Mouse (Mus musculus) lung, postnatal 14 days (tissue): ENCODE measurements around the gene Dgcr8.

Experiments
- DNase-seq: peaks from one replicate; pipeline ENCODE4 v3.0.0; 2021

Gene Dgcr8

DNA sequence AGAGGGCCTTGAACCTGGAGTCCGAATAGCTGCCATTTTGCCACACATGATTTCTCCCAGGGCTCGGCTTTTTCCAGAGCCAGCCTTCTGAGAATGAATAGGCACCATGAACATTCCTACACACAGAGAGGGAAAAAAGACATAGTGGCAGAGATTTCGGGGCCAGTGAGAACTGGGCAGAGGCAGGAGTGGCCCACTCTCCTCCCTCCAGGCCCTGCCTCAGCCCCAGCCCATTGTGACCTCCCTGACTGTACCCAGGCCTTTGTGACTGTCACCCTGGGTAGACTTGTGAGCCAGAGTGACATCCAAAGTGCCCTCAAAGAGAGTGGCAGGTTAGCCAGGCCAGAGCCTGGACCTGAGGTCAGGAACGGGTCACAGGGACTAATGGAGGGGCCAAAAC is 71.5 kb downstream of the Dgcr8 start, which contains the start of gene Ccdc188:
Gene Ccdc188, plus strand, starts transcription at position 301 of the 400 bp plus-strand sequence.
- DNase-seq: no peak

DNA sequence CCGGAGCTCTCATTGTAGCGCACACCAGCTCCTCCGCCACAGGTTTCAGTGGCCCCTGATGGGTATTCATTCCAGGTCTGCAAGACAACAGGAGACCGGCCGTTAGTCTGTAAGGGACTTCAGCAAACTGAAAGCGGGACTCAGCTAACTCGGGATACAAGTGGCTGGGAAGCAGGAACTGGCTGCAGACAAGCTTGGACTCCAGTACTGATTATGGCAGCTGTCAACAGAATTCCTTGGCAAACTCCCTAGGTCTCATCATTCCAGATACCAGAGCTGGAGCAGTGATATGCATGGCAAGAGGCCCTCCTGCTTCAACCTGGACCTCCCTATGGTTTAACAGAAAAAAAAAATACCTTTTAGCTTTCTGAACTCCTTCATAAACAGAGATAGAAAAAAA is 74.2 kb downstream of the Dgcr8 start:
- no peak for DNase-seq

DNA sequence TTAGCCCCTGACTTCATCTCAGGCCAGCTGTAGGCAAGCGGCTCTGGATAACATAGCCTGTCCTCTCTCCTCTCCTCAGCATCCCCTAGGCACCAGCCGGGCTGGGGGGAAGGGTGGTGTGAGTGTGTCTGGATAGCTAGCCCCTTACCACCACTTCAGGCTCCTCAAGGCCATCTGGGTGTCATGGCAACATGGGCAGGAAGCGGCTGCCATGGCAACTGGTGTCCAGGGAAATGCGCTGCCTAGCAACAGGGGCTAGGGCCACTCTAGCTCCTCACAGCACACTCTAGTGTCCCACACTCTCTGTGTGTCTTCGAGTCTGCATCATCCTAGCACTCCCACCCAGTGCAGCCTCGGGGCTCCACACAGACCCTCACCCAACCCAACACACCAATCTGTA is 75.4 kb downstream of the Dgcr8 start:
- no peak for DNase-seq

DNA sequence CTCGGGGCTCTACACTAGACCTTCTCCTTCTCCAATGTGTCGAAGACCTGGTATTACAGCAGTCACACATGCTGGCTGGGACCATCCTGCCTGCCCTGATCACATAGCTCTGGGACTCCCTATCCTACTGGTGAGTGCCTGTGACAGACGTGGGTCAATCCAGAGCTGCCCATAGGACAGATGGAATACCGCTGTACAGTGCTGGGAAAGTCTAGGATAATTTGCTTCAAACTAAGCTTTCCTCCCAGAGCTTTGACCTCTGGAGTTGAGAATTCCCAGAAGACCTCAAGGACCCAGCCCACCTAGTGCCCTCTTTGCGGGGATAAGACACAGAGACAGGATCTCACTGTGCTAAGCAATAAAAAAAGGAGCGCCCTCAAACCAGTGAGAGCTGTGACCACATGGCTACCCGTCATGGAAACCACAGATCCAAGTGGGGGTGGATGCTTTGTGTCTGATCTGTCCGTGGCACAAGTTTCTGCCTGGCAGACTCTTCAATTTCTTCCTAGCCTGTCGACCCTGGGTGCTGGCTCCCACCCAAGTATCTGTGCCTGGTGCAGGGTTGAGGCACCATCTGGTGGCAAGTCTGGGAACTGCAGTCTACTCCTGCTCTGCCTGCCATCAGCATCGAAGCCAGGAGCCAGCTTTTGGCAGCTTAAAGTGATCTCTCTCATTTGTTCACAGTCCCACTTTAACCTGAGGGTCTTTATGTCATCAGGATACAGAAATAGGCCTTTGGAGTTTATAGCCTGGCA is 77.5 kb downstream of the Dgcr8 start:
- DNase-seq: peak; percentile 92

DNA sequence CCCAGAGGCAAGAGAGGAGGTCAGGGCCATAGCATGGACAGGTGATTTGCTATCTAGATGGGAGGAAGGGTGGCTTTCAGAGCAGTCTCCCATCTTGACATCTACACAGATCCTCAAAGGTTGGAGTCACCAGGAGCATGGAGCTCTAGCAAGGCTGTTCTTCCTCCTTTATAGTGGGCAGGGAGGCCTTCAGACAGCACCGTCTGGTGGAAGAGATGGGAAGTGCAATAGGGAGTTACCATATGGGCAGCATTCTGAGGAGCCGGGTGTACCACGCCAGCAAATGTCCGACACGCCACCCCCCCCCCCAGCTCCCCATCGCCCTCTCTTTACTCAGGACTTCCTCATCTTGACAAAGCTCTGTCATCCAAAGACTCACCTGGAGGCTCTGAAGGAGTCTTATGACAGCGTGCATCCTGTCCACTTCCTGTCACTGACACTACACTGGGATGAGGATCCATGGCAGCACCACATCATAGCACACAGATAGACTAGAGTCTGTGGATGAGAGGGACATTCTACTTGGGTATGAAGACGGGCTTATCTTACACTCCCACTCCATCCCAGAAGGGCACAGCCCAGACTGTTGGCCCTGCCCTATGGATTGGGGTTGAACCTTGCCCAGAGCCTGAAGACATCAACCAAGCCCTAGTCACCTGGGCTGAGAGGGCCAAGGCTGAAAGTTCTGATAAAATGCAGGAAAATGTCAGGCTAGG is 78.2 kb downstream of the Dgcr8 start:
- peak; percentile 78 for DNase-seq
